Mouse (Mus musculus) frontal cortex, postnatal 25 days (tissue): ENCODE results near the gene Fam221b.

Experiments used
- DNase-seq, 2 experiments: peaks; one replicate each; pipeline ENCODE4 v3.0.0; 2022; ENCODE audit warnings: low spot score in 2 of 2

Fam221b gene

DNA sequence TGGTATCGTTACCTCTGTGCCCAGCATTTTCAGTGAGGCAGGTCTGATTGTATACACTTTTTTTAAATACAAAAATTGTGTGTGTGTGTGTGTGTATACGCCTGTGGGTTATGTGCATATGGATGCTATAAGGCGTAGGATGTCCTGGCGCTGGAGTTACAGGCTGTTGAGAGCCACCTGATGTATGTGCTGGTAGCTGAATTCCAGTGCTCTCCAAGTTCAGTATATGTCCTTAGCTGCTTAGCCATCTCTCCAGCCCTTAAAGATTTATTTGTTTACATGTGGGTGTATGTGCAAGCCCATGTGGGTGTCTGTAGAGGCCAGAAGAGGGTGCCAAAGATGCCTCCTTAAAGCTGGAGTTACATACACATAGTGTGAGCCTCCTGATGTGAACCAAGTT lies 11.8 kb downstream of the Fam221b start:
- DNase-seq = no peak

DNA sequence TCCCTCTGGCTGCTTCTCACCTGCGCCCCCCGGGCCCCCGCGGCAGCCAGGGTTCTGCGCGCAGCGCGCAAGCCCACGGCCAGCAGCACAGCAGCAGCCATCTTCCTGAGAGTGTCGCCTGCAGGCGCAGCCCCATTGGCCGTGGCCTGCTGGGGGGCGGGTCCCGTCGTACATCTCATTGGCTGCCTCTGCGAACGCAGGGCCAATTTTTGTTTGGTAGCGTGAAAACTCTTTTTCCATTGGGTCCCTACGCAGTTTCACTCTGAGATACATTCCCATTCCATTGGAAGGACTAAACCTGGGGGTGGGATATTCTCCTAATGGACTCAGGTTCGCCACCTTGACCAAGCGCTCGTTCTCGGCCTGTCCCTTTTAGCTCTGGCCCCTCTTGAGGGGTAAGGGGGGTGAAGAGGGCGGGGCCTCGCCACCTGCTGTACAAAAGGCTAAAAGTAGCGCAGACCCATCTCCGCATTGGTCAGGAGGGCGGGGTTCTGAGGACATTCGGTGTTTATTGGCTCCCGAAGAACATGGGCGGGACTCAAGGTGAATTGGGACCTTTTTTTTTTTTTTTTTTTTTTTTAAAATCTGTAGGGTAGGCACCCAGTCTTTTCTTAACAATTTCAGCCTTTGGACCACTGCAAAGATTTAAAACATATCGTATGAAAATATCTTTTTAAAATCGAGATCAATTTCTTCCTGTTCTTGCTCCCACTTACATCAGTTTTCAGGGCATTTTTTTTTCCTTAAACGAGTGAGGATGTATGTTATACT lies 12.4 kb downstream of the Fam221b start, which contains the start of gene Hint2:
Gene Hint2, minus strand, starts transcription at position 128 of the 771 bp plus-strand sequence.
- peak; percentile 82 to 92 for DNase-seq

DNA sequence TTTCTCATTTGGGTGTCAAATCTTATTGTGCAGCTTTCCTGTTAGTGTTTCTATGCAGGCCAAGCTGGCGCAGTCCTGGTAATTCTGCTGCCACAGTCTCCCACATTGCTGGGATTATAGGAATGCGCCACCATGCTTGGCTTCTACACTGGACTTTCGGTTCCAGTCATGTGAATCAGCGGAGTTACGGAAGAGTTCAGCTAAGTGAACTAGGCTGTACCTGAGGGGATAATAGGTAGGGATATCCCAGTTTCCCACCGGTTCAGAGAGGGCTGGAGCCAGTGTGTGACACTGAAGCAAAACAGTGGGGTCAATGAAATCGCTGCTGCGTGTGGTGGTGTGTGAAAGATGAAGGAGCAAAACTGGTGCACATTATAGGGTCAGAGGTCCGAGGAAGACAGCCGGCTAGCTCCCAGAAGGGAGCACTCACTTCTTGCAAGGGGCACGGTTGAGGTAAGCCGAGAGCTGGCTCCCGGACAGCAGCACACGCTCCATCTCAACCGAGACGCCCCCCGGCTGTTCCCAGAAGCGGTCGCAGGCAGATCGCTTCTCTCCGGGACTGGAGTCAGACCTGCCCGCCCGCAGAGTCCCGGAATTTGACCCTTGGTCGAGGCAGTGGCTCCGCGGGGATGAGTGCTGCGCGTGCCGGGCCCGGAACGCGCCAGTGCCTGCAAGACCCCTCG lies 13.1 kb downstream of the Fam221b start:
- no peak for DNase-seq

DNA sequence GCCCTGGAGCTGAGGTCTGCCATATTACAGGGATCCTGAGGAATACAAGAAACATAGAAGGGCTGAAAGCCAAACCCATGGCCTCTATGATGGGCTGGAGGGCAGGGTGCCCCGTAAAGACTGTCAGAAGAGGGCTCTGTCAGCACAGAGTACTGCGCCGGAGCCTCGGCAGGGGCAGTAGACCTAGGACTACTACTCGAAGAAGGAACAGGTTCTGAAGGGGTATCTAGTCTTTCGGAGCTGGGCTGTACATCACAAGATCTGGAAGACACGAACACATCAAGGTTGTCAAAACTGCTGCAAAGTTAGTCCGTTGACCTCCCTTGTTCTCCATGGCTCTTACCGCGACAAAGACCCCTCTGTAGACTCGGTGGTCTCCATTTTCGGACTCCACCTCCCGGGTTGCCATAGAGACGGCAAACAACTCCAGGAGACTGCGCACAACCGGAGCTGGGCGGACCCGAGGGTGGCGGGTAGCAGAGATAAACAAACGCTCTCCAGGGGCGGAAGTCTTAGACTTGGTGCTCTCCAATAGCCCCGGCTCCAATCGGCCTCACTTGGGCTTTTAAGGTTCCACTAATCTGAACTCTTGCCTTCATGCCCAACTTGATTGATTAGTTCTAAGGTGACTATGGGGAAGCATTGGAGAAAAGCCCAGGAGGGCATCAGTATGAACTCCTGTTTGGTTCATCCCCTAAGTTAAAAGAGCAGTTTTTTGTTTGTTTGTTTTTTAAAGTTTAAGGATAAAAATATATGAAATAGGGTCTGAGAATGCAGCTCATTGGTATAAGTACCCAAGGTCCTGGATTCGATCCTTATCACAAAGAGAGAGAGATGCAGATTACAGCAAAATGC lies 15.6 kb downstream of the Fam221b start, which contains the start of gene Spag8:
Gene Spag8, minus strand, starts transcription at position 434 of the 855 bp plus-strand sequence.
- no peak for DNase-seq

DNA sequence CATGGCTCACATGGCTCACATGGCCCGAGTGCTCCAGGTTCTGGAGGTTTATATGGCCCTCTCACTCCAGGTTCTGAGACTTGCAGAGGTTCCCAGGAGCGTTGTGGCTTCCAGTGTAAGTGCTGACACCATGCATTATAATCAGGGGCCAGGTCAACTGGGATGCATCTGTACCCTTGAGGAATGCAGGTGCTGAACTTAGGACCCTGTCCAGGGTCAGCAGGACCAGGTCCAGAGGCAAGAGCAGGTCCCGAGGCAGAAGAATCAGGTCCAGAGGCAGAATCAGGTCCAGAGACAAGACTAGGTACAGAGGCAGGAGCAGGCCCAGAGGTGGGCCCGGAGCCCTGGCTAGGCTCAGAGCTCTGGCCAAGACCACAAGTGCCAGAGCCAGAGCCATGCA lies 16.2 kb downstream of the Fam221b start:
- DNase-seq = no peak

DNA sequence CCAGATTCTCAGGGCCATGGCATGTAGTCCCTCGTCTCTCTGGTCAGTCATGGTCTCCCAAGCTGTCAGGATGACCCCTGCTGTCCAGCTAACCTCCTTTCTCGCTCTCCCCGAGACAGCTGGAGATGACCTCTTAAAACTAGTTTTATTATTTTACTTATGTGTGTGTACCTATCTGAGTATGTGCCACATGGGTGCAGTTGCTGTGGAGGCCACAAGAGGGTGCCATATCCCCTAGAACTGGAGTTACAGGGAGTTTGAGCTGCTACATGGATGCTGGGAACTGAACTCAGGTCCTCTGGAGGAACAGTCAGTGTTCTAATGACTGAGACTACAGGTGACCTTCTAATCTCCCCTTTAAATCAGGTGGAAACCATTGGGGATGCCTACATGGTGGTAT lies 19.2 kb downstream of the Fam221b start:
- DNase-seq = no peak

DNA sequence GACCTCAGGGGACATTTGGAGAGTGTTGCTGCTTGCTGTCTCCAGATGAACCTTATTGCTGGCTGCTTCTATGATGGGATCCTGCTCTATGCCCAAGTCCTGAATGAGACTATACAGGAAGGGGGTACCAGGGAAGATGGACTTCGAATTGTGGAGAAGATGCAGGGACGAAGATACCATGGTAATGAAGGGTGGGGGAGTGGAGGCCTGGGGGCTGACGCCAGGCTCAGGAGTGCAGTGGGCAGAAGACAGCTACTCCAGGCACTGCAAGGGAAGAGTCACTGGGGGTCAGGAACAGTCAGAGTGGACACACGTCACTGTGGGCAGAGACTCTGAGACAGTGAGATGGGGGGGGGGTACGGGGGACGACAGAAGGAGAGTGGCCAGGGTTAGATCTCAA lies 28.5 kb downstream of the Fam221b start:
- no peak for DNase-seq

DNA sequence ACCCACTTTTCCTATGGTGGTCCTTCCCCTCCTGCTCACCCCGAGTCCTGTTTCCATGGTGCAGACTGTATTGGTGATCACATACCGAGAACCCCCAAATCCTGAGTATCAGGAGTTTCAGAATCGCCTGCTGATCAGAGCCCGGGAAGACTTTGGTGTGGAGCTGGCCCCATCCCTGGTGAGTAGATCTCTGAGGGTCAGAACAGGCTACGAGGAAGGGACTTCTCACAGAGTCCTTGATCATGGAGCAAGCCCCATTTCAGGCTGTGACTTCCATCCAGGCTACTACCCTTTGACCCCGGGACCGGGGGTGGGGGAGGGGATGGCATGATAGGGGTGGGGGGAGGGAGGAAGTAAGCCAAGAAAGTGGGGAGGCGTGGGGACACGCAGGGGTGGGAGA lies 28.9 kb downstream of the Fam221b start:
- no peak for DNase-seq

DNA sequence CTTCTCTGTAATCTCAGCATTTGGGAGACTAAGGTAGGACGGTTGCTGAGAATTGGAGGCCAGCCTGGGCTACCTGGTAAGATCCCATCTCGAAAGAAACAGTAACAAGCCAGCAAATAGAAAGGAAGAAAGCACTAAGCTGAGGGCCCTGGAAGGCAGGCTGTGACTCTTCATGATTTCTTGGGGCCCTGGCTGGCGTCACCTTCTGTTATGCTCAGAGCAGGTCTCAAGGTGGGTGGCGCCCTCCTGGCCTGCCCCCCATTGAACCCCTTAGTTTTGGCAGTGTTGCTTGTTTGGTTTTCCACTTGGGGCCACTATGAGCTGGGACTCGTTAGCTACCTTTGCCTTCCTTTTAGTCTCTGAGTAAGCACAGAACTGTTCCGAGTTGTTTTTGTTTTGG lies 32.2 kb downstream of the Fam221b start:
- no peak for DNase-seq

DNA sequence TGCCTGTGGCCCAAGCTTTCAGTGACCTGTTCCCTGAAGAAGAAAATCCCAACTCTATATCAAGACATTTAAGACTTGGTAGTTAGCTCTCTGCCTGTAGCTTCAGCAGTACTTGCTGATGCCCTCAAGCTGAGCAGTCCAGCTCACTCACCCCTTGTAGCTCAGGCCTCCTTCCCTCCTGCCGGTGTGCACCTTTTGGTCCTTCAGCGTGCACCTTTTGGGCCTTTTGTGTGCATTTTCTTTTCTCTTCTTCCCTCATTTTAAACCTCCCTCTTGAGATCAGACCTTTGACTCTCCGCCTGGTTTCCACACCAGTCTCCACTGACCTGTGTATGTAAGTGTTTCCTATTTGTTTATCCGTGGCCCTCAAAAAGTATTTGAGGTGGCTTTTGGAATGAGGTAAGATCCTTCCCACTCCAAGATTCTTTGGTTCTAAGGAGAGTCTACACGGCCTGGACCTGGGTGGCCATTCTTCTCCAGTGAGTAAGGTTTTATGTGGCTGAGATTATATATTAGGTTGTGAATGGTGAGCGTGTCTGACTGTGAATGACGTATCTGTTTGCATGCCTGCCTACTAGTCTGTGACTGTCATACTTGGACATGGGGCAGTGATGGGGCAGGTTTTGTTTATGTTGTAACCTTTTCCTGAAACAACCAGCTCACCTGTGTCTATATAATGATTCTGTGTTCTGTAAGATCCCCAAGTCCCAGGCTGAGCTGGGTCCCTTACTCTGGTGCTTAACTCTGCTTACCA lies 34.1 kb downstream of the Fam221b start:
- DNase-seq = no peak

DNA sequence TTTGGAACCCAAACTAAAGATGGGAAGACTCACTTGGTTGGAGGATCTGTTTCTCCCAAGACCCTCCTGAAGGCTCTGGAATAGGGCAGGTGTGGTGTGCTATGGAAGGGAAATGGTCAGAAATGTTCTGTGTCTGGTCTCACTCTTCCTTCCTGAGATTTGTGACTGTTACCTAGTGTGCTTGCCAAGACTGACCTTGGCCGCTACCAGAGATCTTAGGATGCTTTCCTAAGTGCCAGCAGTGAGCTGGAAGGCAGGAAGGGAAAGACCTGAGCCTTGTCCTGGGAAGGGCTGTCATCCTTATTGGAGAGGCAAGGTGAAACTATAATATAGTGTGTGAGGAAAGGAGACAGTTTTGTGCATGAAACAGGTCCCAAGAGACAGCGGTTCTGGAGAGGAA lies 35.2 kb downstream of the Fam221b start:
- DNase-seq = no peak

DNA sequence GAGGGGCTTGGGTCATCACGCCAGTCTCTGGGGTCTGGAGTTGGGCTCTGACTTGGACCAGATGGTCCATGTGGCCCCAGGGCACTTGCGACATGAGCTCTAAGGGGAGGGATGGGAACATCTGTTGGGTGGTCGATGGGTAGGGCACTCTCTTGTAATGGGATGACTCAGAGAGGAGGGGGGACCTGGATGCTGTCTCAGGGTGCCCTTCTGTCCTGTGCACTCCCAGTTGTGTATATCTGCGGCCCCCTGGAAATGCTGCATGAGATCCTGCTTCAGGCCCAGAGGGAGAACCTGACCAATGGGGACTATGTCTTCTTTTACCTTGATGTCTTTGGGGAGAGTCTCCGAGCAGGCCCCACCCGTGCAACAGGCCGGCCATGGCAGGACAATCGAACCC lies 35.6 kb downstream of the Fam221b start:
- no peak for DNase-seq

DNA sequence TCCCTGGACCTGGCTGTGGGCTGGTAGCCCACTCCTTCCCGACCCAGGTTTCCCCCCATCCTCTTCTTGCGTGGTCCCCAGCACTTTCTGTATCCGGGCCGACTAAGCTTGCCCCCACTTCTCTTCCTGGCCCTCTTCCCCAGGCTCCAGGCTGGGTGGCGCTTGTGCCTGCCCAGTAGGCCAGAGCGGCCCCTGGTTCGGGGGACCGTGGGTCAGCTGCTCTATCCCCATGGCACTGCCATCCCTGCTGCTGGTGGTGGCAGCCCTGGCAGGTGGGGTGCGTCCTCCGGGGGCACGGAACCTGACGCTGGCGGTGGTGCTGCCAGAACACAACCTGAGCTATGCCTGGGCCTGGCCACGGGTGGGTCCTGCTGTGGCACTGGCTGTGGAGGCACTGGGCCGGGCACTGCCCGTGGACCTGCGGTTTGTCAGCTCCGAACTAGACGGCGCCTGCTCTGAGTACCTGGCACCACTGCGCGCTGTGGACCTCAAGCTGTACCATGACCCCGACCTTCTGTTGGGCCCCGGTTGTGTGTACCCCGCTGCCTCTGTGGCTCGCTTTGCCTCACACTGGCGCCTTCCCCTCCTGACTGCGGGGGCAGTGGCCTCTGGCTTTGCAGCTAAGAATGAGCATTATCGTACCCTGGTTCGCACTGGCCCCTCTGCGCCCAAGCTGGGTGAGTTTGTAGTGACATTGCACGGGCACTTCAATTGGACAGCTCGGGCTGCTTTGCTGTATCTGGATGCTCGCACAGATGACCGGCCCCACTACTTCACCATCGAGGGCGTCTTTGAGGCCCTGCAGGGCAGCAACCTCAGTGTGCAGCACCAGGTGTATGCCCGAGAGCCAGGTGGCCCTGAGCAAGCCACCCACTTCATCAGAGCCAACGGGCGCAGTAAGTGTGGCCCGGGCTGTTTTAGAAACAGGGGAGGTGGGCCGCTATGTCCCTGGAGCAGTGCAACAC lies 36.7 kb downstream of the Fam221b start:
- no peak for DNase-seq

DNA sequence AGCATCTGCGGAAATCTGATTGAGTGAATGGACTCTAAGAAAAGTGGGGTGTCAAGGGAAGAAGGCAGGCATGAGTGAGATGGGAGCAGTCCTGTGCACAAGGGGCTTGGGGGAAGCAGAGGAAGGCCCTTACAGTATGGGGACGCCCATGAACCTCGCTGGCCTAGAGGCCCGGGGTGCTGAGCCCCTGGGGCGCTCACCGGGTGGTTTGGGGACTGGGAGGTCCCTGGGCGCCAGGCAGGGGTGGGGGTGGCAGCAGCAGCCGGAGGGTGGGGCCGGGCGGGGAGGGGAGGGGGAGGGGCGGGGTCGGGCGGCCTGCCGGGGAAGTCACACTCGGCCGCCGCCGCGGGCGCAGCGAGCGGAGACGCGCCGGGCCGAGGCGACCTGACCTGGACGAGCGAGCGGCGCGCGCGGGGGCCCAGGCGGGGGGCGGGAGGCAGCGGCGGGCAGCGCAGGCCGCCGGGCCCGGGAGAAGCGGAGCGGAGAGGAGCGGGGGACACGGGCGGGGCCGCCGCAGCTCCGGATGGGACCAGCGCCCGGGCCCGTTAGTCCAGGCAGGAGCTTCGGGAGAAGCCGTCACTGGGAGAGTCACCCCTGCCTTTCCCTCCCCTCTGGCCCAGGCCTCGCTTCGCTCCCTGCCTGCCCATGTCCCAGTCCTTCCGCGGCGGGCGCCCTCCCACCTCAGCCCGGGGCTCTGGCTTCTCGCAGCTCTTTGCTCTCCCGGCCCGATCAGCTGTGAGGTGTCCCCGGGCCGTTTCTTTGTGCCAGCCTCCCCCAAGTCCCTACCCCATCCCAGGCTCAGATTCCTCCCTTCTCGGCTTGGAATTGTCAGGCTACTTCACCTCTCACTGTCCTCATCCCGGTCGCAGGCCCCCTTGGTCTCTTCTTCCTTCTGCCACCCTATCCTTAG lies 37.6 kb downstream of the Fam221b start, which contains the start of gene Npr2:
Gene Npr2, plus strand, starts transcription at position 890 of the 910 bp plus-strand sequence.
- DNase-seq = no peak

DNA sequence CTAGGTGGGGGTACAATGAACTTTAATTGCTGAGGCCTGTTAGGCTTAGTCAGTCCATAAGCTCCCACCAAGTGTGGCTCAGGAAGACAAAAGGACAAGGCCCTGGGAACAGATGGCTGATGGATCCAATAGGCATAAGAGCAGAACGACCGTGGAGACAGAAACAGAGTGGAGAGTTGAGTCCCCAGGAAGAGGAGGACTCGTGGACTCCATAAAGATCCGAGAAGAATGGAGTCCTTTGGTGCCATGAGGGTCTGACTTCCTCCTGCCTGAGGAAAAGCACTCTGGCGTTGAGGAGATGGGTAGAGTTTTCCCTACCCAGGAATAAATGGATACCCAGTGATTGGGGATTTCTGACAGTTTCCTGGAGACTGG lies 38.3 kb downstream of the Fam221b start:
- no peak for DNase-seq

DNA sequence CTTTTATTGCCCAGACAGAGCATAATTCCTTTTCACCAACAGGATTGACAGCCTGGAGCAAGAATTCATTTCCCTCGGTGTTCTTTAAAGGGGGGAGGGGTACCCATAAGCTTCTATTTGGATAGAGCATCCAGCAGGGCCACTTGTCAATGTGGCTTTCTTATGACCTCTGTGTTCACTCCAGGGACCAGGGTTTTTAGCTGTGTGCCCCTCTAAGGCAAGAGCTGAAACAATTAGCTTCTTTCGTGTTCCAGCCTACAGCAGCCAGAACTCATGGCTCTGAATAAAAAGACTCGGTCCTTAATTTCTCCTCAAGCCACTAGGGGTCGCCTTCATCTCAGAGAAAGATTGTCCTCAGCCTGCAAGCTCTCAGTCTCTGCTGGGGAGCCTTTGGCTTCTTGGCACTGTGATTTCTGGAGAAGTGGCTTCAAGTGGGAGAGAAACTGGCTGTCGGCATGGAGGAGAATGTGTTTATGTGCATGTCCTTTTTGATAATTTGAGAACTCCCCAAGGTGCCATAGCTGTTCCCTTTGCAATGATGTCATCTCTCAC lies 38.8 kb downstream of the Fam221b start:
- peak; percentile 58 to 80 for DNase-seq

DNA sequence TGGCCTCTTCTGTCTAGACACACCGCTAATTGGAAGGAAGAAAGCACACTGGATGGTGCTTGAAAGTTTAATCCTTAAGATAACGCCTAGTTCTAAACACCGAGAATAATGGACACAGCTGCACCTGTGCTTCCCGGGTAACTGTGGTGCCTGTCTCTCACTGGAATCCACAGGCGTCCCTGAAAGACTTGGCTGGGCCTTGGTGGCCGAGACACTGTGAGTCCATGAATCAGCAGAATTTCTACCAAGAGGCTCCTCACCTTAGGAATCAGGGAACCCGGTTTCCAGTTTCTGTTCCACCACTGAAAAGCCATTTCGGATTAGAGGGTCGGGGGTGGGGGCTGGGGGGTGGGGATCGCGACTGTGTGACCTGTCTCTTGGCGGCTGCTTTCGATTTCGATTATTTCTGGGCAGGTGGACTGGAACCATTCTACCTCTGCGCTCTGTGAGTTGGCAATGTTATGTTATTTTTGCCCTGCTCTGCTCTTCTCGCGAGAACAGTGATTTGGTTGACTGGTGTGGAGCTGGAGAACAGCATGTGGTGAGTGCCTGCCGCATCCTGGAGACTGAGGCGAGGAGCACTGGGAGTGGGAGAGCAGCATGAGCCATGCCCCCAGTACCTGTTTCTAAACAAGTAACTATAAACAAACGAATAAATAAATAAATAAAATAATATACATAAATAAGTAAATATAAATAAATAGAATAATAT lies 39.7 kb downstream of the Fam221b start:
- DNase-seq = no peak

DNA sequence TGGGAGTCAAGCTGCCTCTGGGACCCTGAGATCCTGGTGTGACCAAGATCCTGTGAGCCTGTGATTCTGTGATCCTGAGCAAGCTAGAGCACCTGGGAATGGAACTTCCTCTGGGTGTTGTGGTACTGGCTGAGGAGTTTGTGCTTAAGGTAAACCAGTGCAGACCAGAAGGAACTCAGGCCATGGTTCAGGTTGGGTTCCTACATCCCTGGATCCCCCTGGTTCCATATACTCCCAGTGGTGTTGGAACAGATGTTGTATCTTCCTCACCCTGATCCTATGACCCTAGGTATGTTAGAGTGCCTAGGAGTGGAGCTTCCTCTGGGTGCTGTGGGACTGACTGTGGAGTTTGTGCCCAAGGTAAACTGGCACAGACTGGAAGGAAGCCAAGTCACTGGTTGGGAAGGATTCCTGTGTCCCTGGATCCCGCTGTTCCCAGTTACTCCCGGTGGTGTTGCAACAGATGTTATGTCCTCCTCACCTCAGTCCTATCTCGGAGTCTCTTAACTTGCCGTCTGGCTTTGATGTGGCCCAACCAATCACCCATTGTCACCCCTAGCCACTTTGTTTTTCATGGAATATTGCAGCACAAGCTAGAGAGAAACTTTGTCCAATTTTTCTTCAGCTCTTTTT lies 48.7 kb downstream of the Fam221b start:
- no peak for DNase-seq
